Mouse (Mus musculus) midbrain, embryonic 12.5 days (tissue): ENCODE results near the gene Ntpcr. TPM values are rescaled to one million over a fixed set of nuclear protein-coding genes. Genes with fewer than 3 reads are reported as not detected.

ENCODE experiments used
- ATAC-seq: fragments of 200-750 bp; cut with Nextera tagmentation; 2 replicates; pipeline ENCODE4 v1.8.0; 2017; ENCODE audit warnings: low read depth, moderate TSS enrichment, moderate library complexity; ENCODE audit not compliant: low FRiP score
- H3K27ac ChIP-seq: fragments of 300-500 bp; sonication (generic); replicated peaks from 2 replicates; pipeline ENCODE4 v1.5.1; 2016; ENCODE audit warnings: mild to moderate bottlenecking
- H3K27me3 ChIP-seq: fragments of 300-500 bp; sonication (generic); 2 replicates; pipeline ENCODE4 v1.6.1; 2016; ENCODE audit warnings: mild to moderate bottlenecking
- H3K36me3 ChIP-seq: fragments of 300-500 bp; sonication (generic); 2 replicates; pipeline ENCODE4 v1.6.1; 2016
- H3K4me1 ChIP-seq: fragments of 300-500 bp; sonication (generic); 2 replicates; pipeline ENCODE4 v1.6.1; 2016
- H3K4me2 ChIP-seq: fragments of 300-500 bp; sonication (generic); replicated peaks from 2 replicates; pipeline ENCODE4 v1.6.1; 2016; ENCODE audit warnings: mild to moderate bottlenecking, moderate library complexity
- H3K4me3 ChIP-seq: fragments of 300-500 bp; sonication (generic); 2 replicates; pipeline ENCODE4 v1.5.1; 2016; ENCODE audit warnings: mild to moderate bottlenecking
- H3K9ac ChIP-seq: fragments of 300-500 bp; sonication (generic); replicated peaks from 2 replicates; pipeline ENCODE4 v1.6.1; 2016; ENCODE audit warnings: mild to moderate bottlenecking, moderate library complexity
- H3K9me3 ChIP-seq: fragments of 300-500 bp; sonication (generic); 2 replicates; pipeline ENCODE4 v1.6.1; 2016; ENCODE audit warnings: mild to moderate bottlenecking
- WGBS: fragments of 180-500 bp; shearing (Covaris S2); methylation state at CpG from one replicate; pipeline ENCODE4 v1.1.7; 2016; 5-methylcytosine and 5-hydroxymethylcytosine counted together
- polyA plus RNA-seq: library from polyadenylated mRNA; unstranded; fragments of >200 nt; fragmentation: Nextera tagmentation; extraction: Ambion mirVana; gene quantifications from 2 replicates; pipeline ENCODE4 v1.2.1, GENCODE M21; 2016

Ntpcr gene
- polyA plus RNA-seq, 1 experiment from 2014 or later, result 16.8 TPM

DNA sequence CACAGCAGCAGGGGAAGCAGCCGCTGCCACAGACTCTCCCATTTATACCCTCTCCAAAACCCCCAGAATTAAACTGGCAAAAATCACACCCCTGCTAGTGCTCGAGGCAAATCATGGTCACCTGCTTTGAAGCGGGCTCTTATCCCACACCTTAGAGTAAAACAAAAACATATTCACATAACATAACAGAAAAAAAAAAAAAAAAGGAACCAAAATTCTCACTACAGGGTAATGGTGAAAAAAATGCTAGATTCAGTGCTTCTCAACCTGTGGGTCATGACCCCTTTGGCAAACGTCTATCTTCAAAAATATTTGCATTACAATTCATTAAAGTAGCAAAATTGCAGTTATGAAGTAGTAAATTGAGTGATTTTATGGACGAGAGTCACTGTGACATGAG is 2.8 kb upstream of the Ntpcr start:
- Histone ChIP-seq H3K27ac (no peak overlapping the region), H3K36me3 (no peaks in the 10 kb centered on the region), H3K27me3 (no peaks in the 10 kb centered on the region; the same call in 1 of the 2 replicates), H3K4me2 (no peak overlapping the region), H3K9me3 (no peaks in the 10 kb centered on the region), H3K9ac (no peak overlapping the region), H3K4me1 (no peaks in the 10 kb centered on the region), H3K4me3 (no peak overlapping the region)
- 86% methylated on average over 5 of the region's 5 CpGs for WGBS
- no peak for ATAC-seq

DNA sequence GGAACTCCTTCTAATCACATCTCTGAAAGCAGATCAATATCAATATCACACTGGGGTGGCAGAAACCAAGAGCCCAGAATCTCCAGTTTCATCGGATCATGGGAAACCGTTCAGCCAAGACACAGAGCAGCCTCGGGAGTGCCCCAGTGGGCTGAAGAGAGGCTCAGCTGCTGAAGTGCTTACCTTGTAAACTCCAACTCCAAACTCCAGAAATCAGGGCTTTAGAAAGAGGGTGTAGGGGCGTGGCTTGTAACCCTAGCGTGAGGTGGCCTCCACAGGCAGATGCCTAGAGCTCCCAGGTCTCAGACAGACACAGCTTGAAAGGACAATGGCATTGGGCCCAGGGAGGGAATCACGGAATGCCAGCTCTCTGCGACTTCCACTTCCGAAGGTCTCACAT is 2.0 kb upstream of the Ntpcr start:
- H3K27ac ChIP-seq, result no peak overlapping the region
- no peaks in the 10 kb centered on the region; the same call in 1 of the 2 replicates for H3K27me3 ChIP-seq
- H3K4me2 ChIP-seq, result no peak overlapping the region
- H3K9me3 ChIP-seq, result no peaks in the 10 kb centered on the region
- ATAC-seq, result no peak
- no peak overlapping the region for H3K4me3 ChIP-seq
- WGBS, result 55% methylated on average over 8 of the region's 8 CpGs
- no peak overlapping the region for H3K9ac ChIP-seq
- H3K4me1 ChIP-seq, result no peaks in the 10 kb centered on the region
- no peaks in the 10 kb centered on the region for H3K36me3 ChIP-seq

DNA sequence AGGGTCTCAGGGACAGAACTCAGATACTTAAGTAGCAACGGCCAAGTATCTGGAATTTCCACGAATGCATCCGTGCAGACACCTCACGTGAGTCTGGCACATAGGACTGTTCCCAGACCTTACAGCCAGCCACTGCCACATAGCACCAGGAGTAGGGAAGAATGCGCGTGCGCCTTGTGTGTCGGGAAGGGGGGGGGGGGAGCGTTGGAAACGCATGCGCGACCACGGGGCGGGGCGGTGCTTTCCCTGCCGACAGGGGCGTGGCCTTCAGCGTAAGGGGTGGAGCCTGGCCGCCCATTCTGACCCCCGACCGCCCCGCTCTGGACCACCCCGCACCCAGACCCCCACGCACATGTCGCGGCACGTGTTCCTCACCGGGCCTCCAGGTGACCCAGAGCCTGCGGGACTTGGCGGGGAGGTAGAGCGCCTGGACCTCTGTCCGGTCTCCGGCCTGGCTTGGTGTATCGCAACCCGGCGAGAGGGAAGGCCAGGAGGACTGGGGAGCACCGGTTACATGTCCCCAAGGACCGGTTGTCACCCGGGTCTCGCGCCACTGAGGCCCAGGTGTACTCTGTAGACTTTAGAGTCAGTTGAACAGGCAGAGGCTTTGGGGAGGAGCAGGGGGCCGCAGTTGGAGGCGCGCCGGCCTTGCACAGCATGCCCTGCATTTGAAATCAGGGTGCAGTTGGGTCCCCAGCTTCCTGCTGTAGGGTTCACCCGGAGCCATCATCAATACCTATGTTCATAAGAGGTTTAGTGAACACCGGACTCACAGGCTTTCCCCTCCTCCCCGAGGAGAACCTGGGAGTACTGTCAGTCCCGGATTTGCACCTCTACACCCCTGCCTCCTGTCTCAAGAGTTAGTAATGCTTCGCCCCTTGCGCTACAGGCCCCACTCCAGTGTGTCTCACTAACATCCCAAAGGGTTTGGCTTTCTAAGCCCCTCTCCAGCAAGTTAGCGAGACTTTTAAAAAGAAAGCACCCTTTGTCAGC is 4.5 kb downstream of the Ntpcr start:
- Histone ChIP-seq H3K36me3 (no peaks in the 10 kb centered on the region), H3K9me3 (no peaks in the 10 kb centered on the region), H3K9ac (peak overlapping the region; percentile 74), H3K4me3 (peak overlapping the region; percentile 71), H3K27me3 (no peaks in the 10 kb centered on the region), H3K27ac (no peak overlapping the region), H3K4me1 (peaks cover 6% of the 10 kb centered on the region; the same call in 1 of the 2 replicates), H3K4me2 (peak overlapping the region; percentile 80)
- 7% methylated on average over 45 of the region's 52 CpGs for WGBS
- ATAC-seq, result peak; percentile 94

DNA sequence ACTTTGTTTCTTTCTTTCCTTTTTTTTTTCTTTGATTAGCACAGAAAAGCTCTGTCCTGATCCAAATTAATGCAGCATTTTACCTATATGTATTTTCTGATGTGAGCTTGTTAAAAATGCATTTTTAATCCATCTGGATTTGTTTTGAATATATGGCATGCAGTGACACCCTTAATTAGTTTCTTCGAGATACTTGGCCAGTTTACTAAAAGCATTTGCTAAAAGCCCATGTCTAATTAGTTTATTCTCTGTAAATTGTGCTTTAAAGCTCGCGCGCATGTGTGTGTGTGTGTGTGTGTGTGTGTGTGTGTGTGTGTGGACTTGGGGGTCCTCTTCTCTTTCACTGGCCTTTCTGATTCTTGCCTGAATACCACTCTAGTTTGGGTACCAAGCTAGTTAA is 9.2 kb downstream of the Ntpcr start:
- no peak overlapping the region for H3K4me2 ChIP-seq
- 87% methylated on average over 4 of the region's 4 CpGs for WGBS
- no peaks in the 10 kb centered on the region for H3K36me3 ChIP-seq
- no peak overlapping the region for H3K9ac ChIP-seq
- no peak overlapping the region for H3K27ac ChIP-seq
- peaks cover 6% of the 10 kb centered on the region; the same call in 1 of the 2 replicates for H3K4me1 ChIP-seq
- no peak for ATAC-seq
- H3K4me3 ChIP-seq, result no peak overlapping the region
- H3K27me3 ChIP-seq, result no peaks in the 10 kb centered on the region
- no peaks in the 10 kb centered on the region for H3K9me3 ChIP-seq

DNA sequence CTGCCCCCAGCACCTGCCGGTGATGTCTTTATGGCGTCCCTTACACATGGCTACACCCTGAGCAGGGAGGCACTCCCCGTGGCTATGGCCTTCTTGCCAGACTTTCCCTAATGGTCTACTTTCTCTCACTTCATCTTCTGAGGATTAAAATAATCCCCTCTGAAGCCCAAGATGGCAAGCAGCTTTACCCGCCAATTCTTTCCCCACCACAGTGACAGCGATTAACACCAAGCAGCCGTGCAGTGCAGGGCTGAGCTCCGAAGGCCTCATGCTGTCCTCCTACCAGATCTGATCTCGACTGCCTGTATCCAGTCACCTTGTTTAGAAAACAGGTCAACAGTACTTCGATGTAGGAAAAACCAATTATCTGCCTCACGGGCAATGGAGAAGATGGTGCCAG is 10.9 kb downstream of the Ntpcr start:
- H3K36me3 ChIP-seq, result no peaks in the 10 kb centered on the region
- no peak overlapping the region for H3K27ac ChIP-seq
- no peaks in the 10 kb centered on the region for H3K9me3 ChIP-seq
- no peak overlapping the region for H3K4me2 ChIP-seq
- 63% methylated on average over 10 of the region's 10 CpGs for WGBS
- H3K27me3 ChIP-seq, result no peaks in the 10 kb centered on the region
- no peak for ATAC-seq
- H3K4me1 ChIP-seq, result no peaks in the 10 kb centered on the region; the same call in 1 of the 2 replicates
- no peak overlapping the region for H3K4me3 ChIP-seq
- no peak overlapping the region for H3K9ac ChIP-seq

DNA sequence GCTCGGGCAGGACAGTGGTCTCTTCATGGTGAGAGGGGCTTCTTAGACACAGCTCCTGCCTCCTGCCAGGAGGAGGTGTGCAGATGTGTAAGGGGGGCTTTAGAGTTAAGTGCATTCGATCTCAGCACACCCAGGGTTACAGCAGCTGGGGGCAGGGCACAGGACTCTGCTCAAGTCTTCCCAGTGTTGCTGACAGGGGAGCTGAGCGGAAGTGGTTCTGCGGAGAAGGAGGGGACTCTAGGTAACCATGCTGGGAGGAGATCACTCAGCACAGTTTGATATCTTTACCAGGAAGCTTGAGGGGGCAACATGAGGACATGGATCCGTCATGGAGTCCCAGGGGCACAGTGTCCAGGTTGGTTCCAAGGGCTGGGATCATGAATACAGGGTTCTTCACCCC is 11.6 kb downstream of the Ntpcr start:
- H3K4me2 ChIP-seq, result no peak overlapping the region
- no peak overlapping the region for H3K9ac ChIP-seq
- ATAC-seq, result no peak
- no peaks in the 10 kb centered on the region; the same call in 1 of the 2 replicates for H3K4me1 ChIP-seq
- no peaks in the 10 kb centered on the region for H3K27me3 ChIP-seq
- no peak overlapping the region for H3K27ac ChIP-seq
- H3K9me3 ChIP-seq, result no peaks in the 10 kb centered on the region
- no peak overlapping the region for H3K4me3 ChIP-seq
- 74% methylated on average over 5 of the region's 5 CpGs for WGBS
- no peaks in the 10 kb centered on the region for H3K36me3 ChIP-seq

DNA sequence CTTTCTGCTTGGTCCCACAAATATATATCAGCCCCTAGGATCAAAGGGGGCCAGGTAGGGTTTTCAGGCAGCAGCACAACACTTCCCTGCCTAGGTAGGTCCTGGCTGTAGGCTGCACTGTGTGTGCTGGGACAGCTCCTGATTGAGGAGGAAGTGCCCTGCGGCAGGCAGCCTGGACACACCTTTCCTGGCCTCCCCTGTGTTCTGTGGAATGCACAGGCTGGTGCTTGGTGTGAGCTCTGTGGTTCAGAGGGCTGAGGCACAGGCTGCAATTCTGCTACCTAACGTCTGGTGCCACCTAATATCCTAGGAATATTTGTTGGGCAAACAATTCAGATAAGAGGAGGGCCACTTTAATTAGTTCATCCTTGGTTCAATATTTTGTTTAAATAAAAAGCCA is 12.1 kb downstream of the Ntpcr start:
- no peak for ATAC-seq
- Histone ChIP-seq H3K4me3 (no peak overlapping the region), H3K9ac (no peak overlapping the region), H3K27ac (no peak overlapping the region), H3K4me2 (no peak overlapping the region), H3K4me1 (no peaks in the 10 kb centered on the region; the same call in 1 of the 2 replicates), H3K36me3 (no peaks in the 10 kb centered on the region), H3K9me3 (no peaks in the 10 kb centered on the region), H3K27me3 (no peaks in the 10 kb centered on the region)
- WGBS, result 82% methylated on average over 2 of the region's 2 CpGs

DNA sequence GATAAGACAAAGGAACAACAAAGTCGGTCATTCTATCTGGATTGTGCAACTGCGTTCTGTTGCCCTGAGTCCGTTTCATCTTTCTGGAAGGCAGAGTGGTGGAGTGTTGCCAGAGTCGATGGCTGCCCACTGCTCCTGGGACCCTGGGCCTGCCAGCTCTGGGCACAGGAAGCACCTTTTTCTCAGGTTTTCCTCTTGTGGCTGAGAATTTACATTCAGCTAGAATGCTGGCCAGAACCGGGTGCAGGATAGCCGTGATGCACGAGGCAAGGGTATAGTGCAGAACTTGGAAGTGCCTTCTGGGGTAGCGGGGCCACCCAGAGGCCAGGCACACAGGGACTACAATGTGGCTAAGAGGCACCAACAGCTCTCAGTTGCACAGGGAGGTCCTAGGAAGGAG is 12.6 kb downstream of the Ntpcr start:
- no peak overlapping the region for H3K9ac ChIP-seq
- H3K27me3 ChIP-seq, result no peaks in the 10 kb centered on the region
- ATAC-seq, result no peak
- no peaks in the 10 kb centered on the region for H3K9me3 ChIP-seq
- no peaks in the 10 kb centered on the region for H3K36me3 ChIP-seq
- no peak overlapping the region for H3K27ac ChIP-seq
- H3K4me1 ChIP-seq, result no peaks in the 10 kb centered on the region; the same call in 1 of the 2 replicates
- no peak overlapping the region for H3K4me3 ChIP-seq
- 78% methylated on average over 8 of the region's 8 CpGs for WGBS
- H3K4me2 ChIP-seq, result no peak overlapping the region

DNA sequence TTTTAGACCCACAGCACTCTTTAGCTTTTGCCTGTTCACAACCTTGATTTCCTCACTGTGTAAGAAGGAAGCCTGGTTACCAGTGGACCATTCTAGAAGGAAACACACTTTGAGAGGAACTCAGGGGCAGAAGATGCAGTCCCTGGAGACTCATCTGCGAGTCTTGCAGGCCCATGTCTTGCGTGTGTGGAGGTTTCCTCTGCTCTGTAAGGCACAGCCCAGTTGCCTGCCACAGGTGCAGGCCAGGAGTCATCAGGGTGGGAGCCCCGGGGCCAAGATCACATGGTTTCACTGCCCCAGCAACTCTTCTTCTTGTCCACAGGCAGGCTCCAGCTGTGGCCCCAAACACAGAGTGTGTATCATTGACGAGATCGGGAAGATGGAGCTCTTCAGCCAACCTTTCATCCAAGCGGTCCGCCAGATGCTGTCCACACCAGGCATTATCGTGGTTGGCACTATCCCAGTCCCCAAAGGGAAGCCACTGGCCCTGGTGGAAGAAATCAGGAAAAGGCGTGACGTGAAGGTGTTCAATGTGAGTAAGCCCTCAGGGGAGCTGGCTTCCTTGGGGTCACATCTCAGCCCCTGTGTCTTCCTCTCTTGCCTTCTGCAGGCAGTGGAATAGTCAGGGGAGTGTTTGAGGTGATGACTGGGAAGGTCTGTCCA is 15.3 kb downstream of the Ntpcr start:
- H3K36me3 ChIP-seq, result no peaks in the 10 kb centered on the region
- H3K9me3 ChIP-seq, result no peaks in the 10 kb centered on the region
- H3K4me3 ChIP-seq, result no peak overlapping the region
- H3K27ac ChIP-seq, result no peak overlapping the region
- WGBS, result 88% methylated on average over 10 of the region's 10 CpGs
- ATAC-seq, result no peak
- no peaks in the 10 kb centered on the region for H3K27me3 ChIP-seq
- H3K9ac ChIP-seq, result no peak overlapping the region
- H3K4me2 ChIP-seq, result no peak overlapping the region
- H3K4me1 ChIP-seq, result no peaks in the 10 kb centered on the region

DNA sequence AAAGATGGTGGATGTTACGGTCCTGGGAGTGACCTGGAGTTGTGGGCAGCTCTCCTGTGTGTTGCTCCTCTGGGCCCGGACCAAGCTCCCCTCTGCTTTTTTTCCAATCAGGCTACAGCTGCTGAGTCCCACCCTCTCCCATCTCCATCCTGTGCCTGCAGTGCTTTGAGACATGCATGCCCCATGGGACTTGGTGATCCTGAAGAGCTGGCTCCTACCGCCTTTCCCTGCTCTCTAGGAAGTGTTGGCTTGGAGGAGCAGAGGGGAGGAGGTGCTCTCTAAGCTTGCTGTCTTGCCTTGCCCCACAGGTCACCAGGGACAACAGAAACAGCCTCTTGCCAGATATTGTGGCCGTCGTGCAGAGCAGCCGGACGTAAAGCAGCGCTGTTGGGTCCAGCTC is 17.6 kb downstream of the Ntpcr start:
- H3K27ac ChIP-seq, result no peak overlapping the region
- 69% methylated on average over 8 of the region's 8 CpGs for WGBS
- no peak overlapping the region for H3K9ac ChIP-seq
- no peak for ATAC-seq
- H3K9me3 ChIP-seq, result no peaks in the 10 kb centered on the region
- no peak overlapping the region for H3K4me2 ChIP-seq
- H3K27me3 ChIP-seq, result no peaks in the 10 kb centered on the region
- peaks cover 5% of the 10 kb centered on the region; the same call in 1 of the 2 replicates for H3K4me1 ChIP-seq
- H3K4me3 ChIP-seq, result no peak overlapping the region
- H3K36me3 ChIP-seq, result no peaks in the 10 kb centered on the region

DNA sequence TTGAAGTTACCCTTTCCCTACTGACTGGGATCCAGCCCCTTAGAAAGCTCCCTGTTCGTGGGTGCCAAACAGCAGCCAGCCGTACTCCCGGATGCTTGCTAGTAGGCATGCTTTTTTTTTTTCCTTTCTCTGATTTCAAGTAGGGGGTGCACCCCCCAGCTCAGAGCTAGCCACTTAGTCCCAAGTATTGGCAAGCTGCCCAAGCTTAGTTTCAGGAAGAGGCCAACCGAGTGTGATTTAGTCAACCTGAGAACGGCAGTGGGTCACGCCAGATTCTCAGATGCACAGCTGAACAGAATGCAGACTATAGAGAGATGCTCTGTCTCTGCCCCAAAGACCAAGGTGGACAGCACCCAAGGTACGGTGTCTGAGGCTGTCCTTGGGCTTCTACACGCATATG is 21.1 kb downstream of the Ntpcr start:
- ATAC-seq, result no peak
- Histone ChIP-seq H3K27ac (no peak overlapping the region), H3K9me3 (no peaks in the 10 kb centered on the region), H3K27me3 (no peaks in the 10 kb centered on the region), H3K36me3 (no peaks in the 10 kb centered on the region), H3K9ac (no peak overlapping the region), H3K4me3 (no peak overlapping the region), H3K4me1 (peaks cover 5% of the 10 kb centered on the region; the same call in 1 of the 2 replicates), H3K4me2 (no peak overlapping the region)
- 79% methylated on average over 8 of the region's 8 CpGs for WGBS

DNA sequence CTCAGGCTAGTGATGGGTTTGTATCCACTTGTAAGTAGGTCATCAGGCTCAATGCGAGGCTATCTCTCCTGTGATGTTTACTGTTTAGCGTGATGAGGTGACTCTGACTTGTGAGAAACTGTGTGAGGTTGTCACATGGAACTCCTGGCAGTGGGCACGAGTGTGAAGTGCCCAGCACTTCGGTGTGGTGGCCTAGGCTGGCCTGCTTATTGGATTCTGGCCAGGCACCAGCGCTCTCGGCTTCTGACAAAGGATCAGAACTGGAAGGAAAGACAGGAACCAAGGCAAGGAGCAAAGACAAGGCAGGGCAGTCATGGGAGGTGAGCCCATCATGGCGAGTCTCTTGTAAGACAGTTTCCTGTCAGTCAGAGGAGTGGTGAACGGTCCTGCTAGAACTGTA is 26.1 kb downstream of the Ntpcr start:
- 79% methylated on average over 8 of the region's 8 CpGs for WGBS
- no peaks in the 10 kb centered on the region for H3K9me3 ChIP-seq
- H3K36me3 ChIP-seq, result no peaks in the 10 kb centered on the region
- no peak for ATAC-seq
- no peak overlapping the region for H3K27ac ChIP-seq
- peaks cover 10% of the 10 kb centered on the region; the same call in 1 of the 2 replicates for H3K4me1 ChIP-seq
- no peak overlapping the region for H3K4me2 ChIP-seq
- no peaks in the 10 kb centered on the region for H3K27me3 ChIP-seq
- no peak overlapping the region for H3K4me3 ChIP-seq
- H3K9ac ChIP-seq, result no peak overlapping the region
